Mouse (Mus musculus): ENCODE results near the gene Phc2. TPM values are rescaled to one million over a fixed set of nuclear protein-coding genes. Genes with fewer than 3 reads are reported as not detected.
"Not testable (repeated sequence)": the region's sequence is repeated elsewhere in the genome, so short reads cannot be mapped to it uniquely, and the experiment has no call there.

Gene Phc2
- 10 to 100 TPM; 47.2 to 52.7 TPM for total RNA-seq (2021)
- long read RNA-seq, experiment 1, transcript Phc2-202 (7 exons, 2,535 nt) = major isoform, 60 of 105 reads
- long read RNA-seq, experiment 1, partial matches to known transcripts = 5 of 105 reads
- long read RNA-seq, experiment 1, other reads (novel, unspliced or antisense) = 39 of 105 reads
- long read RNA-seq, experiment 2, transcript Phc2-202 (7 exons, 2,535 nt) = major isoform, 70 of 118 reads
- long read RNA-seq, experiment 2, partial matches to known transcripts = 6 of 118 reads
- long read RNA-seq, experiment 2, other reads (novel, unspliced or antisense) = 38 of 118 reads

- DNase-seq (ENCODE audit: low spot score in 2 of 2) = peak; percentile 80 to 86
Observed at GRCm38 (mm10) chr4:128654505-128655381, at the start of gene Phc2. Gene Phc2 (plus strand): TSS chr4:128654702.

GRCm38 (mm10) chr4:128606586-128606985 lies 47.9 kb upstream of the Phc2 start:
- DNase-seq (ENCODE audit: low spot score in 2 of 2) = no peak

- no peak for DNase-seq (ENCODE audit: low spot score in 2 of 2)
Observed at GRCm38 (mm10) chr4:128607661-128608060, 46.8 kb upstream of the Phc2 start.

GRCm38 (mm10) chr4:128609276-128609924 lies 45.1 kb upstream of the Phc2 start:
- no peak for DNase-seq (ENCODE audit: low spot score in 2 of 2)

- DNase-seq (ENCODE audit: low spot score in 2 of 2) = peak; percentile 72 to 91
Observed at GRCm38 (mm10) chr4:128609925-128610402, 44.5 kb upstream of the Phc2 start, which contains the start of gene Zscan20. Gene Zscan20 (minus strand): TSS chr4:128610098.

- DNase-seq (ENCODE audit: low spot score in 2 of 2) = no peak
Observed at GRCm38 (mm10) chr4:128610706-128611105, 43.8 kb upstream of the Phc2 start.

- DNase-seq (ENCODE audit: low spot score in 2 of 2) = not testable (repeated sequence)
Observed at GRCm38 (mm10) chr4:128611726-128612125, 42.8 kb upstream of the Phc2 start.

GRCm38 (mm10) chr4:128613326-128613725 lies 41.2 kb upstream of the Phc2 start:
- DNase-seq (ENCODE audit: low spot score in 2 of 2) = no peak

- DNase-seq (ENCODE audit: low spot score in 2 of 2) = no peak
Observed at GRCm38 (mm10) chr4:128615761-128616160, 38.7 kb upstream of the Phc2 start.

- no peak for DNase-seq (ENCODE audit: low spot score in 2 of 2)
Observed at GRCm38 (mm10) chr4:128617363-128618120, 37.0 kb upstream of the Phc2 start.

GRCm38 (mm10) chr4:128618246-128618911 lies 36.1 kb upstream of the Phc2 start, which contains the start of gene Tlr12:
Gene Tlr12 (minus strand): TSS chr4:128618619.
- no peak for DNase-seq (ENCODE audit: low spot score in 2 of 2)

- DNase-seq (ENCODE audit: low spot score in 2 of 2) = no peak
Observed at GRCm38 (mm10) chr4:128618963-128619362, 35.5 kb upstream of the Phc2 start.

- DNase-seq (ENCODE audit: low spot score in 2 of 2) = no peak
Observed at GRCm38 (mm10) chr4:128620572-128620971, 33.9 kb upstream of the Phc2 start.

- no peak for DNase-seq (ENCODE audit: low spot score in 2 of 2)
Observed at GRCm38 (mm10) chr4:128621109-128621508, 33.4 kb upstream of the Phc2 start.

GRCm38 (mm10) chr4:128635451-128635850 lies 19.1 kb upstream of the Phc2 start:
- DNase-seq (ENCODE audit: low spot score in 2 of 2) = no peak

- no peak for DNase-seq (ENCODE audit: low spot score in 2 of 2)
Observed at GRCm38 (mm10) chr4:128635894-128636585, 18.5 kb upstream of the Phc2 start.

- peak in 1 of 2 experiments; percentile 30 for DNase-seq (ENCODE audit: low spot score in 2 of 2)
Observed at GRCm38 (mm10) chr4:128637250-128637649, 17.3 kb upstream of the Phc2 start.

- DNase-seq (ENCODE audit: low spot score in 2 of 2) = no peak
Observed at GRCm38 (mm10) chr4:128638265-128638923, 16.1 kb upstream of the Phc2 start.

All from gastrocnemius, postnatal 4 days (tissue).